22 mouse cellular contexts compared by ENCODE assay signal in genomic region chr2:103977716-103978115, GRCm38 (mm10). TPM values are rescaled to one million over a fixed set of nuclear protein-coding genes. Genes with fewer than 3 reads are reported as not detected.
DNase-seq lines count a peak whose midpoint lies in the region; ATAC-seq lines count a peak whose summit lies in the region.
"Had no signal": no experiment of that assay in that cellular context is flagged by ENCODE, and none has a peak within 500 bp of the region (broad histone marks: within the 10 kb centered on the region; RNA-seq: fewer than 3 reads in every experiment).

No protein-coding gene starts in this region.

- no peaks in the 10 kb centered on the region for H3K36me3 ChIP-seq in forebrain, embryonic 11.5 days (ENCODE audit: control insufficient read depth, insufficient read depth, low read length)
- H3K36me3 ChIP-seq in forebrain, embryonic 16.5 days (ENCODE audit: control insufficient read depth, insufficient read depth) = no peaks in the 10 kb centered on the region
- H3K36me3 ChIP-seq in hindbrain, embryonic 14.5 days (replicated peaks; ENCODE audit: control insufficient read depth, insufficient read depth) = no peaks in the 10 kb centered on the region; the same call in 1 of the 2 replicates
- H3K36me3 ChIP-seq in hindbrain, embryonic 12.5 days = no peaks in the 10 kb centered on the region
- H3K36me3 ChIP-seq in midbrain, embryonic 14.5 days (ENCODE audit: control insufficient read depth, insufficient read depth, low read length) = no peaks in the 10 kb centered on the region
- no peaks in the 10 kb centered on the region for H3K36me3 ChIP-seq in midbrain, embryonic 10.5 days
- H3K36me3 ChIP-seq: embryonic facial prominence, embryonic 13.5 days; hindbrain, embryonic 15.5 days had no signal

- no peak for DNase-seq in forebrain, embryonic 11.5 days (ENCODE audit: low spot score)
- no peak for DNase-seq in hindbrain, embryonic 14.5 days (ENCODE audit: low spot score)
- peak; percentile 64 for DNase-seq in midbrain, embryonic 14.5 days
- DNase-seq in midbrain, embryonic 10.5 days (ENCODE audit: low spot score) = no peak
- peak; percentile 7 for DNase-seq in Muller cell, postnatal 12 days (ENCODE audit: inconsistent ontology term)
- DNase-seq in layer of hippocampus, adult 18-20 months (ENCODE audit: low spot score in 2 of 2) = no peak
- DNase-seq: adrenal gland, postnatal 10 days; B cell, adult 2 months; cerebellum, adult 11-12 months; cerebellum, adult 9-10 months; cerebellum, postnatal 36 days; gastrocnemius, postnatal 10 days; heart, postnatal 36 days had no signal

- 0 out of 2 replicates have a peak overlapping the region, but pooled peaks have one; percentile 62 for H3K27ac ChIP-seq in forebrain, embryonic 11.5 days (ENCODE audit: low read depth, low read length)
- no peak overlapping the region for H3K27ac ChIP-seq in forebrain, embryonic 16.5 days (ENCODE audit: low read length)
- H3K27ac ChIP-seq in hindbrain, embryonic 14.5 days = peak overlapping the region; percentile 47; the same call in 1 of the 2 replicates
- no peak overlapping the region for H3K27ac ChIP-seq in hindbrain, embryonic 12.5 days
- peak overlapping the region; percentile 10; the same call in 1 of the 2 replicates for H3K27ac ChIP-seq in midbrain, embryonic 14.5 days (replicated peaks; ENCODE audit: low read depth, low read length)
- H3K27ac ChIP-seq in midbrain, embryonic 10.5 days (replicated peaks) = no peak overlapping the region
- H3K27ac ChIP-seq: embryonic facial prominence, embryonic 13.5 days; forebrain, embryonic 13.5 days; heart, embryonic 13.5 days; hindbrain, embryonic 15.5 days had no signal

- ATAC-seq in forebrain, embryonic 11.5 days (replicated peaks; ENCODE audit: low FRiP score) = no peak
- ATAC-seq in forebrain, embryonic 16.5 days = no peak
- no peak; the same call in 1 of the 2 replicates for ATAC-seq in hindbrain, embryonic 14.5 days (ENCODE audit: low FRiP score)
- no peak for ATAC-seq in hindbrain, embryonic 12.5 days (ENCODE audit: low FRiP score)
- ATAC-seq in midbrain, embryonic 14.5 days (ENCODE audit: low FRiP score, low TSS enrichment) = no peak
- ATAC-seq: CD4-positive, CD25-positive, alpha-beta regulatory T cell, adult 4 months; forebrain, embryonic 13.5 days had no signal

- WGBS in forebrain, embryonic 11.5 days = 17% methylated on average over 9 of the region's 9 CpGs
- WGBS in forebrain, embryonic 16.5 days = 4% methylated on average over 9 of the region's 9 CpGs
- WGBS in hindbrain, embryonic 14.5 days = 21% methylated on average over 9 of the region's 9 CpGs
- 36% methylated on average over 9 of the region's 9 CpGs for WGBS in hindbrain, embryonic 12.5 days
- WGBS in midbrain, embryonic 14.5 days = 9% methylated on average over 9 of the region's 9 CpGs
- 39% methylated on average over 9 of the region's 9 CpGs for WGBS in midbrain, embryonic 10.5 days

- no peak overlapping the region for H3K4me2 ChIP-seq in forebrain, embryonic 11.5 days (ENCODE audit: low read depth, low read length, severe bottlenecking)
- H3K4me2 ChIP-seq in forebrain, embryonic 16.5 days (ENCODE audit: low read length) = no peak overlapping the region
- H3K4me2 ChIP-seq in hindbrain, embryonic 14.5 days (replicated peaks) = peak overlapping the region; percentile 21; the same call in 1 of the 2 replicates
- H3K4me2 ChIP-seq in hindbrain, embryonic 12.5 days (replicated peaks) = no peak overlapping the region
- peak overlapping the region; percentile 17; the same call in 1 of the 2 replicates for H3K4me2 ChIP-seq in midbrain, embryonic 14.5 days (ENCODE audit: low read length)
- H3K4me2 ChIP-seq: embryonic facial prominence, embryonic 13.5 days; forebrain, embryonic 13.5 days; heart, embryonic 13.5 days; hindbrain, embryonic 15.5 days had no signal

- no peaks in the 10 kb centered on the region for H3K27me3 ChIP-seq in forebrain, embryonic 11.5 days (ENCODE audit: control insufficient read depth, insufficient read depth, low read length)
- H3K27me3 ChIP-seq in forebrain, embryonic 16.5 days (replicated peaks; ENCODE audit: control insufficient read depth, insufficient read depth, low read length) = 0 out of 2 replicates have a peak, but pooled peaks cover 1% of the 10 kb centered on the region
- H3K27me3 ChIP-seq in hindbrain, embryonic 14.5 days (ENCODE audit: control insufficient read depth, insufficient read depth, low read length) = no peaks in the 10 kb centered on the region
- peaks cover 9% of the 10 kb centered on the region for H3K27me3 ChIP-seq in hindbrain, embryonic 12.5 days
- H3K27me3 ChIP-seq in midbrain, embryonic 14.5 days (ENCODE audit: control insufficient read depth, insufficient read depth, low read length) = no peaks in the 10 kb centered on the region
- H3K27me3 ChIP-seq in midbrain, embryonic 10.5 days (ENCODE audit: low read depth, poor library complexity, severe bottlenecking) = peaks cover 17% of the 10 kb centered on the region
- H3K27me3 ChIP-seq: forebrain, embryonic 13.5 days; hindbrain, embryonic 15.5 days had no signal

- H3K4me1 ChIP-seq in forebrain, embryonic 11.5 days (replicated peaks; ENCODE audit: control insufficient read depth, insufficient read depth, low read length) = peaks cover 3% of the 10 kb centered on the region; the same call in 1 of the 2 replicates
- no peaks in the 10 kb centered on the region for H3K4me1 ChIP-seq in forebrain, embryonic 16.5 days (replicated peaks; ENCODE audit: control insufficient read depth, insufficient read depth, low read length)
- H3K4me1 ChIP-seq in hindbrain, embryonic 14.5 days (replicated peaks; ENCODE audit: control insufficient read depth, insufficient read depth, low read length) = peaks cover 18% of the 10 kb centered on the region
- H3K4me1 ChIP-seq in hindbrain, embryonic 12.5 days = peaks cover 6% of the 10 kb centered on the region
- H3K4me1 ChIP-seq in midbrain, embryonic 14.5 days (ENCODE audit: control insufficient read depth, insufficient read depth, low read length) = peaks cover 15% of the 10 kb centered on the region
- peaks cover 13% of the 10 kb centered on the region for H3K4me1 ChIP-seq in midbrain, embryonic 10.5 days
- H3K4me1 ChIP-seq: embryonic facial prominence, embryonic 13.5 days; heart, embryonic 13.5 days had no signal

- H3K4me3 ChIP-seq in forebrain, embryonic 11.5 days (ENCODE audit: low read depth, low read length) = no peak overlapping the region
- no peak overlapping the region for H3K4me3 ChIP-seq in forebrain, embryonic 16.5 days (replicated peaks; ENCODE audit: low read length)
- no peak overlapping the region for H3K4me3 ChIP-seq in hindbrain, embryonic 14.5 days (replicated peaks; ENCODE audit: low read length)
- no peak overlapping the region for H3K4me3 ChIP-seq in hindbrain, embryonic 12.5 days
- no peak overlapping the region for H3K4me3 ChIP-seq in midbrain, embryonic 14.5 days (replicated peaks; ENCODE audit: low read depth, low read length)
- H3K4me3 ChIP-seq in midbrain, embryonic 10.5 days = no peak overlapping the region
- H3K4me3 ChIP-seq: embryonic facial prominence, embryonic 13.5 days; forebrain, embryonic 13.5 days; heart, embryonic 13.5 days; hindbrain, embryonic 15.5 days had no signal

- H3K9ac ChIP-seq in forebrain, embryonic 11.5 days (ENCODE audit: low read length) = no peak overlapping the region
- H3K9ac ChIP-seq in forebrain, embryonic 16.5 days (replicated peaks; ENCODE audit: low read depth, low read length) = no peak overlapping the region
- H3K9ac ChIP-seq in hindbrain, embryonic 14.5 days = no peak overlapping the region; the same call in 1 of the 2 replicates
- no peak overlapping the region for H3K9ac ChIP-seq in hindbrain, embryonic 12.5 days
- H3K9ac ChIP-seq in midbrain, embryonic 14.5 days (replicated peaks; ENCODE audit: low read length) = no peak overlapping the region
- H3K9ac ChIP-seq: embryonic facial prominence, embryonic 13.5 days; forebrain, embryonic 13.5 days; heart, embryonic 13.5 days; hindbrain, embryonic 15.5 days had no signal

- no peaks in the 10 kb centered on the region for H3K9me3 ChIP-seq in forebrain, embryonic 11.5 days (ENCODE audit: control insufficient read depth, low read length)
- H3K9me3 ChIP-seq in forebrain, embryonic 16.5 days (ENCODE audit: control insufficient read depth, low read length) = no peaks in the 10 kb centered on the region
- H3K9me3 ChIP-seq in hindbrain, embryonic 14.5 days (ENCODE audit: control insufficient read depth, low read length) = no peaks in the 10 kb centered on the region
- H3K9me3 ChIP-seq in hindbrain, embryonic 12.5 days (replicated peaks) = no peaks in the 10 kb centered on the region
- H3K9me3 ChIP-seq in midbrain, embryonic 14.5 days (ENCODE audit: control insufficient read depth, low read length) = no peaks in the 10 kb centered on the region
- no peaks in the 10 kb centered on the region for H3K9me3 ChIP-seq in midbrain, embryonic 10.5 days (replicated peaks)
- H3K9me3 ChIP-seq: embryonic facial prominence, embryonic 13.5 days; forebrain, embryonic 13.5 days; G1E; heart, embryonic 13.5 days; hindbrain, embryonic 15.5 days had no signal

RNA-seq across cellular contexts. Expression of gene Lmo2, which starts 19.9 kb away (rescaled TPM):
- 41.0 and 41.9 TPM in 2 replicates for polyA plus RNA-seq in forebrain, embryonic 11.5 days (2014; fragmentation: Nextera tagmentation; extraction: Ambion mirVana)
- polyA plus RNA-seq in forebrain, embryonic 16.5 days (2015; fragmentation: Nextera tagmentation; extraction: Ambion mirVana) = 19.8 and 20.0 TPM in 2 replicates
- polyA plus RNA-seq in hindbrain, embryonic 14.5 days (2014; fragmentation: Nextera tagmentation; extraction: Ambion mirVana) = 48.1 and 49.8 TPM in 2 replicates
- polyA plus RNA-seq in hindbrain, embryonic 12.5 days (2016; fragmentation: Nextera tagmentation; extraction: Ambion mirVana) = 25.6 and 27.2 TPM in 2 replicates
- 25.8 and 31.6 TPM in 2 replicates for polyA plus RNA-seq in midbrain, embryonic 14.5 days (2014; fragmentation: Nextera tagmentation; extraction: Ambion mirVana)
- 18.7 and 19.3 TPM in 2 replicates for polyA plus RNA-seq in midbrain, embryonic 10.5 days (2016; fragmentation: Nextera tagmentation; extraction: Ambion mirVana)
- total RNA-seq in layer of hippocampus, adult 18-20 months (2021) = 10 to 100 TPM; 19.0 to 19.8 TPM

RNA-seq across cellular contexts. Expression of gene Fbxo3, which starts 49.8 kb away (rescaled TPM):
- 55.4 and 61.4 TPM in 2 replicates for polyA plus RNA-seq in forebrain, embryonic 11.5 days (2014; fragmentation: Nextera tagmentation; extraction: Ambion mirVana)
- polyA plus RNA-seq in forebrain, embryonic 16.5 days (2015; fragmentation: Nextera tagmentation; extraction: Ambion mirVana) = 64.3 and 66.1 TPM in 2 replicates
- 68.3 and 76.8 TPM in 2 replicates for polyA plus RNA-seq in hindbrain, embryonic 14.5 days (2014; fragmentation: Nextera tagmentation; extraction: Ambion mirVana)
- polyA plus RNA-seq in hindbrain, embryonic 12.5 days (2016; fragmentation: Nextera tagmentation; extraction: Ambion mirVana) = 59.7 and 60.4 TPM in 2 replicates
- polyA plus RNA-seq in midbrain, embryonic 14.5 days (2014; fragmentation: Nextera tagmentation; extraction: Ambion mirVana) = 69.7 and 75.6 TPM in 2 replicates
- polyA plus RNA-seq in midbrain, embryonic 10.5 days (2016; fragmentation: Nextera tagmentation; extraction: Ambion mirVana) = 47.4 and 49.9 TPM in 2 replicates
- 10 to 100 TPM; 43.3 to 46.4 TPM for total RNA-seq in layer of hippocampus, adult 18-20 months (2021)

RNA-seq across cellular contexts. Expression of gene 4931422A03Rik, which starts 50.4 kb away (rescaled TPM):
- 1.6 and 2.1 TPM in 2 replicates for polyA plus RNA-seq in forebrain, embryonic 11.5 days (2014; fragmentation: Nextera tagmentation; extraction: Ambion mirVana)
- polyA plus RNA-seq in forebrain, embryonic 16.5 days (2015; fragmentation: Nextera tagmentation; extraction: Ambion mirVana) = 2.2 and 3.2 TPM in 2 replicates
- 2.5 and 2.9 TPM in 2 replicates for polyA plus RNA-seq in hindbrain, embryonic 14.5 days (2014; fragmentation: Nextera tagmentation; extraction: Ambion mirVana)
- 2.0 and 2.3 TPM in 2 replicates for polyA plus RNA-seq in hindbrain, embryonic 12.5 days (2016; fragmentation: Nextera tagmentation; extraction: Ambion mirVana)
- polyA plus RNA-seq in midbrain, embryonic 14.5 days (2014; fragmentation: Nextera tagmentation; extraction: Ambion mirVana) = 2.6 and 2.7 TPM in 2 replicates
- polyA plus RNA-seq in midbrain, embryonic 10.5 days (2016; fragmentation: Nextera tagmentation; extraction: Ambion mirVana) = 1.1 and 1.6 TPM in 2 replicates
- not detected for total RNA-seq in layer of hippocampus, adult 18-20 months (2021)
- total RNA-seq: adrenal gland, postnatal 10 days; gastrocnemius, postnatal 10 days; heart, postnatal 36 days had no signal
- polyA plus RNA-seq: frontal cortex, adult 2 months; G1E had no signal

Comparison
In these comparisons a context has a peak if more than half of its experiments do, and no peak if none do; other contexts are left out.
1. DNase-seq: peak in midbrain, embryonic 14.5 days (single experiment) and Muller cell, postnatal 12 days (single experiment); none in forebrain, embryonic 11.5 days (single experiment), hindbrain, embryonic 14.5 days (single experiment), midbrain, embryonic 10.5 days (single experiment) and layer of hippocampus, adult 18-20 months (0 of 2).
2. H3K27ac ChIP-seq: peak in forebrain, embryonic 11.5 days (single experiment), hindbrain, embryonic 14.5 days (single experiment) and midbrain, embryonic 14.5 days (single experiment); none in forebrain, embryonic 16.5 days (single experiment), hindbrain, embryonic 12.5 days (single experiment) and midbrain, embryonic 10.5 days (single experiment).
3. H3K4me2 ChIP-seq: peak in hindbrain, embryonic 14.5 days (single experiment) and midbrain, embryonic 14.5 days (single experiment); none in forebrain, embryonic 11.5 days (single experiment), forebrain, embryonic 16.5 days (single experiment) and hindbrain, embryonic 12.5 days (single experiment).